Mouse (Mus musculus) ES-Bruce4 (cell line): Measurements from ENCODE around the gene Jakmip3.

Source experiments
- CTCF ChIP-seq: IDR thresholded peaks from one replicate; pipeline ENCODE4 v1.8.1; 2011; ENCODE audit warnings: low read depth, low read length
- EP300 ChIP-seq: IDR thresholded peaks from 2 replicates; pipeline ENCODE4 v1.6.1; 2011; ENCODE audit warnings: low read depth, low read length; ENCODE audit not compliant: insufficient read depth
- POLR2A ChIP-seq: IDR thresholded peaks from one replicate; pipeline ENCODE4 v1.8.1; 2011; ENCODE audit warnings: low read length; ENCODE audit not compliant: insufficient read depth

DNA sequence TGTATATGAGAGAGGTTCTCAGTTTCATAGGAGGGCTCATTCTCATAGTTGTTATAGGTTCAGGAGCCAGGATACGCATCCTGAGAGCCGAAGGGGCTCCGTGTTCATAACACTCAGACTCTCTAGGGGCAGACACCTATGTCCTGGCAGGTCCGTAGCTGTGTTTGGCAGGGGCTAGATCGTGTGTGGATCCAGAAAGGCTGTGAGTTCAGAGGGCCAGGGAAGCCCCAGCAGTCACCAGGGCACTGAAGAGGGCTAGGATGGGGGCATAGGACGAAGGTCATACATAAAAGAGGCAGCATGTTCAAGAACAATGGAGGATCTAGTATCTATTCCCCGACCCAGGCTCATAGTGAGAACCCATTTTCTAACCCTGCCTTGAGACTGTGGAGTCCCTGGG, 154.8 kb downstream of the Jakmip3 start:
- no peak for TF ChIP-seq POLR2A
- TF ChIP-seq CTCF: no peak
- no peak for TF ChIP-seq EP300
